Mouse (Mus musculus) layer of hippocampus, postnatal 14 days (tissue): Measurements from ENCODE around the gene Mei4. TPM values are rescaled to one million over a fixed set of nuclear protein-coding genes. Genes with fewer than 3 reads are reported as not detected.

Experiments
- DNase-seq, 2 experiments: peaks; one replicate each; pipeline ENCODE4 v3.0.0; 2021 to 2022; ENCODE audit warnings: low spot score in 2 of 2, mixed read lengths in 1 of 2
- long read RNA-seq, 2 experiments: library from polyadenylated mRNA; stranded (forward); transcript quantifications; one replicate each; pipeline ENCODE4 v2.0.0; 2021
- total RNA-seq, 2 experiments: library from RNA; stranded (reverse); gene quantifications; 2 replicates each; pipeline ENCODE4 v1.2.3; 2021

The Mei4 gene
- 1 to 10 TPM in 1 of 2 experiments, under 1 TPM in 1; 0.83 to 1.1 TPM for total RNA-seq
- long read RNA-seq, experiment 1 = 0 reads
- long read RNA-seq, experiment 2, partial matches to known transcripts = 0 of 1 reads
- long read RNA-seq, experiment 2, other reads (novel, unspliced or antisense) = 0 of 1 reads

DNA sequence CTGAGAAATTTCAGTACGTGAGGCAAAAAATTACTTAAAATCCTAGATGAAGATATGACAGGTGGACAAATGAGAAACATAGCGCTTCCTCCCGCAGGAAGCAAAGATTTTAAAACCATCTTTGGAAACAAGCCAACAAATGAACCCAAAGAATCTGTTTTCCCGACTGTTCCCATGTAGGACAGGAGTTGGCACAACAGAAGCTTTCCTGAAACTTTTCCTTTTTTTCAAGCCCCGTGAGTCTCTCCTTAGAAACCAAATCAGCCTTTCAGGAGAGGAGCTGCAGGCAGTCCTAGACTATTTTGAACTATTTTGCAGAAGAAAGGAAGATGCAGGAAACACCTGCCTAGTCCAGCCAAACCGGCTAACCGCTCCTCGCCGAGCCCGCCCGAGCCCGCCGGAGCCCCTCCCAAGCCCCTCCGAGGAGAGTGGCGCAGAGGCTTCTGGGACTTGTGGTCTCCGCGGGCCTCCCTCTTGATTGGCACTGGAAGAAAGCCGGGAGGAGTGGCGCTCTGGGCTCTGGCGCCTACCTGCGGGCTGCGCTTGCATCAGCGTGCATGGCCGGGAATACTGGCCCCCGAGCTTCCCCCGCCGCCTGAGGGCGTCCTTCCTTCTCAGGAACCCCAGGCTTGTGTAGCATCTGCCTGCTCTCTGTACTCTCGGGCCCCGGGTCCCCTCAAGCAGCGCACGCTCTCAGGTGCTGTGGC, at the start of gene Mei4:
Gene Mei4 (plus strand): TSS at position 490 of the 707 bp plus-strand sequence.
- DNase-seq = peak; percentile 78 to 84

DNA sequence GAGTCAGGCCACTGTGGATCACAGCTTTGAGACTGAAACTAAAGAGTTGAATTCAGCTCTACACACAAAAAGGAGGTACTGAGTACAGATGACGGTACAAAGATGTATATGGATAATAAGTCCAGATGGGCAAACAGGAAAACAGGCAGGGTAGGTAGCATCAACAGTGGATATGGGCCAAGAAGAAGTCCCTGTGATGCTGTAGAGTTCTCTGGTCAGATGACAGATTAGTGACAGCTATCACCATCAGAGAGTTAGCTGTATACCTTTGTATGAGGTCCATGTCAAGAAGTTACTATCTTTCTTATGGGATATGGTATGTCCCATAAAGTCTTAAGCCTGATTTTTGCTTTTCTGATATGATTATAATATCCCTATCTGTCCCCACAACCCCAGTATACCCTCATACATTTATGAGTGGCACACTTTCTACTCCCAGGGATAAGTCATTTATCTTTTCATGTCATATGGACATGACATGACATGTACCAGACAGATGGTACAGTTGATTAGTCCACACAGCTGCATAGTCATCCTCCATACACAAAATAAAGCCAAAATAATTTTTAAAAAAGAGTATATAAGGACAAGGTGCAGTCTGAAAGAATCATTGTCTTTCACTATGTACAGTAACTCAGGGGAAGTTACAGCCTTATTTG, 43.6 kb upstream of the Mei4 start:
- no peak for DNase-seq

- no peak for DNase-seq
These were observed 35.9 kb upstream of the Mei4 start for GRCm38 (mm10) chr9:81827560-81827959.

DNA sequence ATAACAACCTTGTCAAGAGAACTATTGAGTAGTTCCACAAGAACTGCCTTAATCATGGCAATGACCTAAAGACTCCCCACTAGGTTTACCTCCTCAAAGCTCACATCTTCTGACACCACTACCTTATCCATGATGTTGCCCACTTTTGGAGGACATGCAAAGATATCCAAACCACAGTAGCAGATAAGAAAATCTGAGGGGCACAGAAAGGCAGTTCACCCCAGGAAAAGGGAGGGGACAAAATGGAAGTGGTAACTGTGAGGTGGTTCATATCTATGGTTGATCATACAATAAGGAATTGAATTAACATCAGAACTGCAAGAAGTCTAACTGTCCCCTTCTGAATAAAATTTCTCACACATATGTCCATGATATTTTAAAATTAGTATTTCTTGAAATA, 29.4 kb upstream of the Mei4 start:
- no peak for DNase-seq

DNA sequence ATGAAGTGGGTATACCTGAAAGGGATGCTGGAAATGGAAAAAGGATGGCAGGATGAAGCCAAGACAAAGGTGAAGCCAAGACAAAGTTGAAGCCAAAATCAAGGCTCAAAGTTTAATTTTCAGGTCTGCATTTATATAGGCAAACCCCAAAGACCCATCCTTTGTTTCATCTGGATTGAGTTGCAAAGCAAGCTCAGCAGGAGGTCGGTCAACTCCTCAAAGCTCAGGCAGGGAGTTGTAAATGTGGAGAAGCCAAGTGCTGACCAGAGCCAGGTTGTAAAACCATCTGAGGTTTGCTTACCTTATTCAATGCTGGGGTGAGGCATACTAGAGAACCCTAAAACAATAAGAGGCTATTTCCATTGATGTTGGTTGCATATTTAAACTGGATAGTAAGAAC, 4.6 kb upstream of the Mei4 start:
- no peak for DNase-seq

DNA sequence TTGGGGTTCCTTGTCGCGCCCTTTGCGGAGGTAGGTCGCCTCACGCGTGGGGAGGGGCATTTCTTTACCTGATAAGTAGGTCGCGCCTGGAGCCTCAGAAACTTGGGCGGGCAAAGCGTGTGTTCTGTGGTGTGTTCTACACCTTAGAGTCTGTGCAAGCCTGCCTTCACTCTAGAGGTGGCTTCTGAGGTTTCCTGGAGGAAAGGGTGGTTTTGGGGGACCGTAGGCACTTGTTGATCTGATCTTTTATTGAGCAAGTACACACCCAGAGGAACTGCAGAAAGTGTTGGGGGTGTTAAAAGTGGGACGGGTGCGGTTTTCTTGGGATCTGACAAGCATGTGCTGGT, 391 bp downstream of the Mei4 start:
- DNase-seq = peak in 1 of 2 experiments; percentile 1

DNA sequence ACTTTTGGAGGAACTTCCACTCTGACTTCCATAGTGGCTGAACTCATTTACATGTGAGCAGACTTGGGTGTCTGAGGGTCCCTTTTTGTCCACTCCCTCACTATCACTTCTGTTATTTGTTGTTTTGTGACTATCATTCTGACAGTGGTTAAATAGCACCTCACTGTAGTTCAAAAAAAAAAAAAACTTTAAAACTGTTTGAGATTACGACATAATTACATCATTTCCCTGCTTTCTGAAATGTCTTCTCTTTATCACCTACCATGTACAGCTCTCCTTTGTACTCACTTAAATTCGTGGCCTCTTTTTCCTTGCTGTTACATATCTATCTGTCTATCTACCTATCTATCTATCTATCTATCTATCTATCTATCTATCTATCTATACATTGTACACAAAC, 2.6 kb downstream of the Mei4 start:
- DNase-seq = no peak

DNA sequence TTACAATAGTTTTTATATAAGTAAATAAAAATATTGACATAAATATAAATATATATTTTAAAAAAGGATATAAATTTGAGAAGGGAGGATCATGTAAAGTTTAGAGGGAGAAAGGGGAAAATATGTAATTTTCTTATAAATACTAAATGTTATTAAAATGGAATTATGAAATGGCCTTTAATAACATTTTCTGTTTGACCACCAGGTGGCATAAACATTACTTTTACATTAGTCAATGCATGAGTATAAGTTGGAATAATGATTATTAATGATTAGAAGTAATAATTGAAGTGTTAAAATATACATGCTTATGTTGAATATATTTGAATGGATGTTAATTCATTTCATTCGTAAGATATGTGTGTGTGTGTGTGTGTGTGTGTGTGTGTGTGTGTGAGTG, 58.0 kb downstream of the Mei4 start:
- DNase-seq = no peak

GRCm38 (mm10) chr9:81924744-81925143, 61.3 kb downstream of the Mei4 start:
- DNase-seq = no peak

DNA sequence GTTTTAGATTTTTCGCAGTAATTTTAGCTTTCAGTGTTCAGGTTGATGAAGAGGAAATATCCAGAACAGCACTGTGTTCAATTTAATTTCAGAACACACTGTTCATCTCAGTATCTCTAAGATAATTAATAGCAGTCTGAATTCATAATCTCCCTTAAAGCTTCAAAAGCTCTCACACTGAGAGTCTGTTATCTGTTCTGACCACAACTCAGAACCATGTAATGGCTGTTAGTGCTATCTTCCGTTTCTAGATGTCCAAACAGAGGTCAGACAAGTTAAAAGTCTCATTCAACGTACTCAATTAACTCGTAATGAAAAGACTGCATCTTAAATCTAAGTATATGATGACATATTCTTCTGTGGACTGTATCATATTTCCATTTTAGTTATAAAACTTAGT, 77.1 kb downstream of the Mei4 start:
- DNase-seq = no peak

GRCm38 (mm10) chr9:81945624-81946023, 82.2 kb downstream of the Mei4 start:
- no peak for DNase-seq

DNA sequence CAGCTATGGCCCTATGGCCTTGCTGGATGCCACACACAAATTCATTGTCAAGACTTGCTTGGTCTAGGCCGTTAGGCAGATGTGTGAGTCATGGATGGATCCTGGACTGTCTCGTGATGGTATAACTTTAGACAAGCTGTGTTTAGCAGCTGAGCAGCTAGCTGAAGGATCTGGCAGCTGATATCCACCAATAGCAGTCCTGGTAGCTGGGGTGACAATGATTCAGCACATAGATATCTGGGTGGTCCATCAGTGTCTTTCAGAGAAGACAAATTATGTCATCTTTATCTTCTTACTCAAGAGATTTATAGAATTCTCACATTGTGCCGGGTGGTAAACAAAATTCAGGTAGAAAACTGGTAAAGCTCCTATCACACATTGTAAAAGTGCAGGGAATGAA, 93.4 kb downstream of the Mei4 start:
- no peak for DNase-seq

DNA sequence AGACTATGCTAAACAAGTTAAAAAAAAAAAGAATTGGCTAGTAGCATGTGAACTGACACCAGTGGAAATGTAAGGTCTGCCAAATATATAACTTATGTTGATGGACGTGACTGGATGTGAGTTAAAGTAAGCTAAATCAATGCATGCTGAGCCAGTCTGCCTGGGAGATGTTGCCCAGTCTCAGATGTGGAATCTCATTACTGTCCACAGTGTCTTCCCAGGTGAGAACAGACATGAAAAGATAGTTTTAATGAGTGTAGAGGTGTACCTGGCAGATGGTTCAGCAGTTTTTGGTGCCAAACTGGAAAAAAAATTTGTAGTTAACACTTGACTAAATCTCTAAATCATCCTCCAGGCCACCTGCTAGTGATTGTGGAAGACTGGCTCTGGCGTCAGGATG, 94.4 kb downstream of the Mei4 start:
- DNase-seq = peak in 1 of 2 experiments; percentile 1

- DNase-seq = peak in 1 of 2 experiments; percentile 19
These were observed 103.3 kb downstream of the Mei4 start for GRCm38 (mm10) chr9:81966765-81967164.

GRCm38 (mm10) chr9:81968935-81969334, 105.5 kb downstream of the Mei4 start:
- no peak for DNase-seq

- DNase-seq = no peak
These were observed 119.0 kb downstream of the Mei4 start for GRCm38 (mm10) chr9:81982461-81982860.

- no peak for DNase-seq
These were observed 149.5 kb downstream of the Mei4 start for GRCm38 (mm10) chr9:82012991-82013390.

DNA sequence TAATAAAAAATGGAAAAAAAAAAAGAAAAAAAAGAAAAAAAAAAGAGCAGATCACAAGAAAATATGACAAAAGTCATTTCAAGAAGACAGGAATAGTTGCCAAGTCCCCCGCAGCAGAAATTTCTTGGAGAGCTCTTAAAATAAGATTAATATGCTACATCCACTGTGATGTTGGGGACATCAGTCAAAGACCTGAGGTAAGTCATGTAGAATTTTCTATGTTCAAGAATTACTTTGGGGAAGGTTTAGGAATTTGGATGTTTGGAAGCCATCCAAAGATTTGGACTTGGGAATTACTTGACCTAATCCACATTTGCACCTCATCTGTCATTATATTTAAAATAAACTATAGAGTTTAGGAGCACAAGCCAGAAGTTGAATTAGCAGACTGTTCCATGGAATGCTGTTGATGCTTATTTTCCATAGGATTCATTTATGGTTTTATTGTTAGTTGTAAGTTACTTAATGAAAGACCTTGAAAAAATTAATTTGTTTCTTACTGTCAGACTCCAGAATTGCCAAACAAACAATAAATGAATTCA, 179.1 kb downstream of the Mei4 start:
- DNase-seq = no peak

GRCm38 (mm10) chr9:82044517-82044916, 181.0 kb downstream of the Mei4 start:
- DNase-seq = peak in 1 of 2 experiments; percentile 84

DNA sequence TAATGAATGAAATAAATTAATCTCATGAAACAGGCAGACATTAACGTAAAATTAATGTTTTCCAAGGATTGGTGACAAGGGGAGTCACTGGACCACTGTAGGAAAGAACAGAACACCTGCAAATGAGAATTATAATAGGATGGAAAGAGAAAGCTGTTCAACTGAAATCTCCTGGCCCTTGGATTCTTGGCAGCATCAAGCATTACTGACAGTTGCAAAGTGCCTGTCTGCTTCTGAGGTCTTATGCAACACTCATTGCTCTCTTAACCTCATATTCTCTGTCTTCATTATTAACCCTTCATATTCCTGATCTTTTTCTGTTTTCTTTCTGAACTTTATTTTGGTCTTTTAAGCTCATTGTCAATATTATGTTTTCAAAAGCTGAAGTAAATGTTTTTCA, 210.4 kb downstream of the Mei4 start:
- DNase-seq = no peak

DNA sequence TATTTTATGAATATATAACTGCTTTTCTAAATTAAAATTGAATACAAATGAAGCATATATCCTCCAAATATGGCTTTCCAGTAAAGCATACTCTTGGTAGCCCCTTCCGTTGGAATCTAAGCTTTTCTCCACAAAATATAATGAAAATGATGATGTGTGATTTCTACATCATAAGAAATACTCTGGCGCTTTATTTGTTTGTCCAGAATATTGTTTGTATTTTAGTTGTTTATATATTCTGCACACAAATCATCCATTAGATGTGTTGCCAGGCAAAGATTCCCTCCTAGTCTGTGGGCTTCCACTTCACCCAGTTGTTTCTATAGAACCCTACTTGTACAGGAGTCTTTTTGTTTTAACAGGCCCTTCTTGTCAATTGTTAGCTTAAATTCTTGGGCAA, 211.8 kb downstream of the Mei4 start:
- no peak for DNase-seq

GRCm38 (mm10) chr9:82096409-82096808, 232.9 kb downstream of the Mei4 start:
- DNase-seq = no peak
